Mouse (Mus musculus) brain, adult 2 months (tissue): Measurements from ENCODE around the gene Atf5.
A peak's percentile ranks its signal among the peaks of the same experiment; 100 is the strongest.

Experiments
- DNase-seq: peaks from one replicate; pipeline ENCODE4 v3.0.0; 2011; ENCODE audit warnings: low read depth, low spot score

The Atf5 gene

DNA sequence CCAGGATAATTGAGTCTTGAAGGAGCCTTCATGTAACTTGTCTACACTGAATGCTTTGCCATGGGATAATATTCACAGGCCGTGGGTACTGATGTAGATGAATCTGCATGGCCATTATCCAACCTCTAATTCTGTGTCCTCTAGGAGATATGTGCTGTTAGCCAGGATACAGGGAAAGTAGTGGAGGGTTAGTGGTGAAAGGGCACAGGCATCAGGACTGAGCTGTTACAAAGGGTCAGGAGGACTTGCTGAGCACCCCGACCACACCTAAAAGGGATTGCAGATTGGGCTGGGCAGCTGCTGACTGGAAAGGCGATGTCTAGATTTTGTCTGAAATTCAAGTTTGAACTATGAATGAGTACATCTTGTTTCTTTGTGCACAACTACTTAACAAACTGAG is 4.1 kb upstream of the Atf5 start:
- DNase-seq = no peak

DNA sequence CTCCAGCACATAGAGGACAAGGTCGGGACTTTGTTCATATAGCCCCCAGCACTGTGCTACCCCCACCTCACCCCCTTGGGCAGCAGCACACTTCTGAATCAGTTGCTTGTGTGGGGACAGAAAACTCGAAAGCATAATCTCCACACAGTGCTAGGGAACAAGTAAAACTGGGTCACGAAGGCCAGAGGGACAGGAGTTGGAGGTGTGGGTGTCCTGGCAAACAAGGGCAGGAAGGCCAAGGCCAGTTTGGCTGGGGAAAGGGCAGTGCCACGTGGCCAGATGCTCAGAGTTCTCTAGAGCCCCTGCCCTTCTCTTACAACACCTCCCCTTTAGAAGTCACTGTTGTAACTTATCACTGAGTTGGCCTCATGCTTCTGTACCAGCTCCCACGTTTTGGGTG is 3.4 kb upstream of the Atf5 start:
- DNase-seq = peak; percentile 9

DNA sequence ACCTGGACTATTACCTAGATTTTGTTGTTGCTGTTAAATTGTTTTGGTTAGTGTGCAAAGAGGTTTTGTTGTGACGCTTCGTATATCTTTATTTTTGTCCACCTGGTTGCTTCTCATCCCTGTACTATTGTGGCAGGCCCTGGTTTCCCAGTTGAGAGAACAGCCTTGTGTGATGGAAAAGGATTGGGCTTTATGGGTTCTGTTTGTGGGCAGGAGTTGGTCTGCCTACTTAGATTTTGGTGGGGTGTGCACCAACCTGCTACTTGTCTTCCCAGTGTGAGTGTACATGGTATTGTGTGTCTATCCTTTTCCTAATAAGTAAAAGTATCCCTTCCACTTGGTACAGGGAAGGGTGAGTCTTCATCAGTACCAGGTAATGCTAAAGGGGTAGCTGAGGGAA is 2.9 kb upstream of the Atf5 start:
- DNase-seq = no peak

DNA sequence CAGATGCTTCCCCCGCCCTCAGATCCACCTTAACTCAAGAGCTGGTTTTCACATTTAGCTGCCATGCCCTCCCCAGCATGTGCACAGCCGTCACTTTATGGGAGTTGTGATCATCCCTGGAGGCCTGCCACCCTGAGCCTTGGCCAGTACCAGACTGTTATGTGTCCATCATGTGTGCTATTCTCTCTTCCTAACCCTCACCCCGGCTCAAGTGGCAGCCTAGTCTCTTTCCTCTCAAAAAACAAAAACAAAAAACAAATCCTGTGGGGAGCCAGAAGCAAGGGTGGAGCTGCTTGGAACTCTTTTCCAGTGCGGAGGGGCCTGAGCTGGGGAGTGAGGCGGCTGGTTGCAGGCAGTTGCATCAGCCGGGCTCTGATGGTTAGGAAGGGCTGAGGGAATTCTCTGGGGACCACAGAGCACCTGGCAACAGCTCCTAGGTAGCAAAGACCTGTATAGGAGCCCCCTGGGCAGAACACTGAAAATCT is 2.3 kb upstream of the Atf5 start:
- peak; percentile 64 for DNase-seq

DNA sequence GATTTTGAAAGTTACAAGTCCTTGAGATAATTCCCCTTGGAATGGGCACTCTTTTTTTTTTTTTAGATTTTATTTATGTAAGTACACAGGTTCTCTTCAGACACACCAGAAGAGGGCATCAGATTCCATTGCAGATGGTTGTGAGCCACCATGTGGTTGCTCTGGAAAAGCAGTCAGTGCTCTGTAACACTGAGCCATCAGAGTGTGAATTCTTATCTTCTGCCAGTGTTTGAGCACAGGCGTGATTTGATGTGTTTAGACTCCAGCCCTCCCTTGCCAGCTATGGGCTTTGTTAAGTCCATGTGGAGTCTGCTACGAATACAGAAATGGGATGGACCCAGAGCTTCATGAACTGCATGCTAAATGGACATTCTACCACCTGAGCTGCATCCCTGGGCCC is 1.7 kb upstream of the Atf5 start:
- peak; percentile 77 for DNase-seq

DNA sequence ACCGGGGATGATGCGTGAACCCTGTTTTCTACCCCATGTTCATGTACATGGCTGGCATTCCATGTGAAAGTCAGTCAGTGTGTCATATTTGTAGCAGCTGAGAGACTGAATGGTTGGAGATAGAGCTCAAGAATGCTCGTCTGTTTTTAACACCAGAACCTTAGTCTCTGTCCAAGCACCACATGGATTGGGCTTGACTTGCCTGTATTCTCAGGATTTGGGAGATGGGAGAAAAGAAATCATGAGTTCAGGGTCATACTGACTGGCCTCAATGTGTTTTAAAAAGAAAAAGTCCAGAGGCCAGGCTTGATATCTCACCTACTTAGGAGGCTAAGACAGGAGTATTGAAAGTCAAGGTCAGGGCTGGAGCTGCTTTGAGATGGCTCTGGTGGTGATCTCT is 983 bp upstream of the Atf5 start:
- no peak for DNase-seq

DNA sequence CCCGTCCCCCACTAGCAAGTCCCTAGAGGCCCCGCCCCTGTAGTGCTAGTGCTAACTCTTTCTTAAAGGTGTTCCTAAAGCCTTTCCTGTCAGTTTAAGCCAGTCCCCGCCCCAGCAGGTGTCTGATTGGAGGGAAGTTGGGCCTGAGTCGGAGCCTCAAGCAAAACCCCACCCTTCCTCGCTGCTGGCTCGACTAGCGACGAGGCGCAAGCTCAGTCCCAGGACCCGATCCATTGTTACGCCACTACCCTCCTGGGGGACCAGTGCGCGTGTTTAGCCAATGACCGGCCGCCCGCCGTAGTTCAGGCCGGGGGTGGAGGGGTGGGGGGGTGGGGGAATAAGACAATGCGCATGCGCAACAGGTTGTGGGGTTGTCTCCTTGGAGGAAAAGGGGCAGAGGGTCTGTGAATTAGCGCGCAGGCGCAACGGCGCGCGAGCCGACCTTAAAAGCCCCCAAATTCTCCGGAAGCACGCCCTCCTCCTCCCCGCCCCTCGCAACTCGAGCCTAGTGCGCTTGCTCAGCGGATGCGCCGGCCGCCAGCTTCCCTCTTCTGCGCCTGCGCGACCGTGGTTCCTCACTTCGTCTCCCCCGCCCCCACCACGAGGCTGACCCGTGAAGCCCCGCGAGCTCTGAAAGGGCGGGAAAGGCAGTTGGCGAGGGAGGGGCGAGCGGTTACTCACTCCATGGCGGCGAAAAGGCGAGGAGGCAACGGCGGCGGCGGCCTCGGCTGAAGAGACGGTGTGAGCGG is 563 bp downstream of the Atf5 start, which contains the start of the genes Nup62 and Il4i1:
Nup62 (plus strand) TSS at position 368 of the 749 bp plus-strand sequence.
Il4i1 (plus strand) TSS at position 667 of the 749 bp plus-strand sequence.
- DNase-seq = peak; percentile 99

DNA sequence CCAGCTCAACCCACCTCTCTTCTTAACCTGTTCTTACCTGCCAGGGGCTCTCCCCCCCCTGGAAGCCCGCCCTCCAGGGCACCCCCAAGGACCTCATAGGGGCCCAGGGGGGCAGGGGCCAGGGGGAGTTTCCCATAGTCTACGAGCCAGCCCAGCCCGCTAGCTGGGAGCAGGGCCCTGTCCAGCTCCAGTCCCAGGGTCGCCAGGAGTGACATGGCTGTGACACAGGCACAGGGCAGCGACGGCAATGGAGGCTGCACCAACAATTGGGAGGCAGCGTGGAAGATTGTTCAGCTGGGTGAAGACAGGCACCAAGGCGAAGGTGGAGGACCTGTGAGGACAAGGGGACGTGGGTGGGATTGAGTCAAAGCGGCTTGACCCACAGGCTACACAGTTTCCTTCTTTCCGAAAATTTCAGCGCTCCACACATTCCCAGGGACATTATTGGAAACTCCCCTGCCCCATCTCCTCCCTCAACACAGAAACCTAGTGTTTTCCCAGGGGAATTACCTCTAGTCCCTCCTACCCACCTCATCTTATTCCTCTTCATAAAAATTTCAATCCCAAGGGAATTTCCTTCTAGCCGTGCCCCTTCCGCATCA is 1.4 kb downstream of the Atf5 start:
- no peak for DNase-seq

DNA sequence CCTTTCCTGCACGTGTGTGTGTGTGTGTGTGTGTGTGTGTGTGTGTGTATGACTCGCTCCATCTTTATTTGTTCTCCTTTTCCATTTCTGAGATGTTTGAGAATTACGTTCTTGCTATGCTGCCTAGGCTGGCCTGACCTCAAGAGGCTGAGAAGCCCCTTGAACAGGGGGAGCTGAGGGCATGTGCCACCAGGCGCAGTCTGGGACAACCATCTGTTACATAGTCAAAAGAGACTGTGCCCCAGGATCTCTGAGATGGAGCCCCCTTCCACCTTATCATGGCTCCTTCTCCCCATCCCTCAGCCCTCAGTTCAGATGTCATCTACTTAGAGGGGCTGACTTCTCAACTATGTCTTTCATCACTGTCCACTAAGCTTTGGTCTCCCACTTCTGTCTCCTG is 2.0 kb downstream of the Atf5 start:
- DNase-seq = no peak

DNA sequence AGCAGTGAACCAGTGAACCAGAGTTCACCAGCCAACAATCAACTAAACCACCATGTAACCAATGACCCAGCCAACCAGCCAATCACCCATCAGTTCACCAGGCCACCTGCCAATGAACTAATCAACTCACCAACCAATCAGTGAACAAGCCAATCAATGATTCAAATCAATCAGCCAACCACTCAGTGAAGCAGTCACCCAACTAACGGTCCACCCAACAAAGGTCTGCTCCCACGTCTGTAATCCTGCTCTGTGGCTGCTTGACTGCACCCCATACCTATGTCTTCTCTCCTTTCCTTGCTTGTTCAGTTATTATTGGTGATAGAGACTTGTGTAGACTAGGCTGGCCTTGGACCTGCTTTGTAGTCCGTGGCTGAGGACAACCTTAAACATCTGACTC is 2.5 kb downstream of the Atf5 start:
- no peak for DNase-seq

DNA sequence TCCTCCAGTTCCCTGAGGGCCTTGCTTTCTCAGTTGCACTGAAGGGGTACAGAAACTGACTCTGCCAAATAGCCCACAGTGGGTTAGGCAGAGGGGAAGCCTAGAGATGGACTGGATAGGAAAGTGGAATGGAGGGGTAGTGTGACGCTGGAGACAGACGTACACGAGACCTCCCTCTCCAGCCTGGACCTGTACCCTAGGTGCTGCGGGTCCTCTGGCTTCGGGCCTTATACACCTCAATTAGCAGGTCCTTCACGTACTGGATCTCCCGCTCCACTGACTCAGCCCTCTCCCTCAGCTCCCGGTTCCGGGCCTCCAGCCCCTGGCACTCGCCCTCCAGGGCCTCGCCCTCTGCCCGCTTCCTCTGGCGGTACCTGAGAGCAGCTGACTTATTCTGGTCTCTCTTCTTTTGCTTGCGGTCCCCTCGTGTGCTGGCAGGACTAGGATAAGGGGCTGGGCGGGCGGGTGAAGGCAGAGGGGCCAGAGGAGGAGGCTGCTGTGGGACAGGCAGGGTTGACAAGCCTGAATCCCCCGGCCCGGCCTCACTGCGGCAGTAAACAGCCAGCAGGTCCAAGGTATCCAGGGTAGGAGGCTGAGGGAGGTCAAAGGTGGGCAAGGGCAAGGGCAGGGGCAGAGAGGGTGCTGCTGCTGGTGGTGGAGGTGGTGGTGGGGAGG is 3.7 kb downstream of the Atf5 start:
- DNase-seq = no peak

DNA sequence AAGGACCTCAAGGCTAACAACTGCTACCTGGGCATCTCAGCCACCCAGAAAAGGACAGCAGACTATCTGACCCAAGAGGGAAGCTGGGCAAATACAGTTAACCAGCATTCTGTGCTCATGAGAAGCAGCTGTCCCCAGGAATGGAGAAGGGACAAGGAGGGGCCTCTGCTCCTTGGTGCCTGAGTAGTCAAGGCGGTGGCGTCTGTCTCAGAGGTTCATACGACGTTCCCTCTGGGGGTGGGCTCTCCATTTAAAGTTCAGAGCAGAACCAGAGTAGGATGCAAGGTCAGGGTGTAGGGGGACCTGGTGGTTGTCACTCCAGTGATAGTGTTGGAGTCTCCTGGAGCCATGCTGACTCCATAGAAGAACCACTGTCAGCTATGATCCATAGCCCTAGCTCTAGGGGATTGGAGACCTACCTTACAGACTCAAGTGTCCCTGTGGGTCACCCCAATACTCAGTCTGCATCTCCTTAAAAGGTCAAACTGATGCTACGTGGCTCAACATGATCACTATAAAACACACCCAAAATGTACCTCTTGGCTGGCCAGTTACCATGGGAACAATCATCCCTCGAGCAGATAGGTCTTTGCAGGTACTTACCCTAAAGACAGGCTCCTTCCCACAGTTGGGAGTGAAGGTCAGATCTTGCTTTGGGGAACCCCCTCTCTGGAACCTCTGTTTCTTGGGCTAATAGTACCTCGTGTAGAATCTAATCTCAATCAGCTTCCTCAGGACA is 5.5 kb downstream of the Atf5 start:
- no peak for DNase-seq

DNA sequence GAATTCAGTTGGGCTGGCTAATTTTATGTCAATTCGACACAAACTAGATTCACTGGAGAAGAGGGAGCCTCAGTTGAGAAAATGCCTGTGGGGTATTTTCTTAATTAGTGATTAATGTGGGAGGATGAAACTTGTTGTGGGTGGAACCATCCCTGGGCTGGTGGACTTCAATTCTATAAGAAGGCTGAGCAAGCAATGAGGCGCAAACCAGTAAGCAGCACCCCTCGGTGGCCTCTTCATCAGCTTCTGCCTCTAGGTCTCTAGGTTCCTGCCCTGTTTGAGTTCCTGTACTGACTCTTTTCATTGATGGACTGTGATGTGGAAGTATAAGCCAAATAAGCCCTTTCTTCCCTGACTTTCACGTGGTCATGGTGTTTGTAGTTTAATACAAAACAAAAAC is 6.1 kb downstream of the Atf5 start:
- no peak for DNase-seq

DNA sequence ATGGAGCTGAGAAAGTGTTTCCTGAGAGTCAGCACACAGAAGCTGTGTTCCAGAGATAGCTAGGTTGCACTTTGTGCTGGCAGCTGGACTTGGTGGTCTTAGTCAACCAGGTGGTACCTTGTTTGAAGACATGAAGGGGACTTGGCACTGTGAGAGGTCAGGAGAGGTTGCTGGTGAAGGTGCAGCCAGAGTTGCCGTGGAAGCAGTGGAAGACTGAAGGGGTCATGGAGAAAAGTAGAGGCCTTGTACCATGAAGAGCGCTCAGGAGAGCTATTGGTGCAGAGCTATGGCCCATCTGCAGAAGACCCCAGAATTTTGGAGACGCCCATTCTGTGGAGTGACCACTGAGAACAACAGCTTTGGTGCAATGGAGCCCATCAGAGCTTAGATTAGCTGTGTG is 7.0 kb downstream of the Atf5 start:
- no peak for DNase-seq

DNA sequence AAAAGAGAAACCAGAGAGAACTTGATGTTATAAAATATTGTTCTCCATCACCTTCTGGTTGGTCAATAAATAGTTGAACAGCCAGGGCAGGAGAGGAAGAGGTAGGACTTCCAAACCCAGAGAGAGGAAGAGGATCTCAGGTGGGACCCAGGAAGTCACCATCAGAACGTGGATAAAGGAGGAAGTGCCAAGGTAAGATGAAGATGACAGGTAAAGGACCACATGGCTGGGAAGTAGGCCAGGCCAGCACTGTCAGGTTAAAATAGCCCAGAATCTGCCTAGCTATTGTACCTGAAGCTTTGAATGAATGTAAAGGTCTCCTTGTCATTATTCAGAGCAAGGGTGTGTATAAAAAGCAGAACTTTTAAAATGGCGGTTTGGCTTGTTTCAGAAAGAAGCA is 7.5 kb downstream of the Atf5 start:
- DNase-seq = no peak

DNA sequence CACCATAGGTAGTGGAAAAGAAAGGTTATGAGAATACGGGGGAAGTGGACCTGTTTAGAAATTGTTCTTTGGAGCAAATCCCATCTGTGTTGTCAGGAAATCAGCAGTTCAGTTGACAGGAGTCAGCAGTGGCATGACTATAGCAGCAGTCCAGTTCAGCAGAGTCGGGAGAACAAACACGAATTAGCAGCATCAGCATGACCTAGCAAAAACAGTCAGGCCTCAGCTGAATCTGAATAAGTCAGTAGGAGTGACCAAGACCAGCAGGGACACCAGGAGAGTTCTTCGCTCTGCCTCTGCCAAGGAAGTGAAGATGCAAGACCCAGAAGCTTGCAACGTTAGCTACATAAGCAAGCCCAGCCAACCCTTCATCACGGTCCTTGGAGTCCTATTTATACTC is 23.7 kb downstream of the Atf5 start:
- no peak for DNase-seq

DNA sequence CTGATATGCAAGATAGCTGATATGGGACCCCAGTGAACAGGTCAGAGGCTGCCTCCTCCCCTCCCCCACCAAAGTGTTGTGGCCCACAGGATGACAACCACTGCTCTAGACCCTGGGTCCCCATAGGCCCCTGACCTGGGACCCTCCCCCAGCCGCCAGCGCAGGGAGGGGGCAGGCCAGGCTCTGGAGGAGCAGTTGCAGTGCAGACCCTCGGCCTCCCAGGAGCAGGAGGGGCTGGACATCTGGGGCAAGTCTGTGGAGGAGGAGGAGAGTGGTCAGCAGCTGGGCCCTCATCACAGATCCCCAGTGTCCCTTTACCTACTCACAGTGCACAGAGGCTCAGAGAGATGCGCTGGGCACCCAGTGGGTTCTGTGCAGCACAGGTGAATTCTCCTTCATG is 26.4 kb downstream of the Atf5 start:
- no peak for DNase-seq

DNA sequence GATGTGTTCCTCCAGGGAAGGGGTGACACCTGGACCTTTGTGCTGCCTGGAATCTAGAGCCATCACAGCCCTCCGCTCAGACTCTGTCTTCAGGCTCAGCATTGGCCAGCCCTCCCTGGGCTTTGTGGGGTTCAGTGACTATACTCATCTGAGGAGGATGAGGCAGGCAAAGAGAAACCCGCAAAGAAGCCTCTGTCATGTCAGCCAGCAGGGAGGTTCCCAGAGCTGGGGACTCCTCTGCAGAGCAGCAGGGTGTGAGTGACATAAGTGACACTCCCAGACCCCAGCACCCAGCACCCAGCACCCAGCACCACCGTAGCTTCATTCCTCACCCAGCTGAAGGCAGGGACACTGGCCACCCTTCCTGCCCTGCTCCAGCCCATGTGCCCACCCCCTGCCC is 26.9 kb downstream of the Atf5 start:
- no peak for DNase-seq

DNA sequence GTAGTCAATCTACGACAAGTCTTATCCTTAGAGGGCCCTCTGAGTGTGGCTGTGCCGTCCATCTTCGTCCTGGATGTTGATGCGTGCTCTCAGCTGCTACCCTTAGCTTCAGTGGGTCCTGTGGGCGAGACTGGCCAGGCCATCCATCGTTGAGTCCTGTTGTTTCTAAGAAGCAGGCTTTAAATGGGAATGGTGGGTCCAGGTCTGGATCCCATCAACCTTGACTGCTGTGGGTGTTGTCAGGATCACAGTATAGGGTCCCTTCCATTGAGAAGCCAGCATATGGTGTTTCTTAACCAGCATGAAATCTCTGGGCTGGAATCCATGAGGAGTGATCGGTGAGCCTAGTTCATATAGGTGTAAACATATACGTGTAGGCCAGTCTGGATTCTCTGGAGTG is 36.4 kb downstream of the Atf5 start:
- DNase-seq = no peak

DNA sequence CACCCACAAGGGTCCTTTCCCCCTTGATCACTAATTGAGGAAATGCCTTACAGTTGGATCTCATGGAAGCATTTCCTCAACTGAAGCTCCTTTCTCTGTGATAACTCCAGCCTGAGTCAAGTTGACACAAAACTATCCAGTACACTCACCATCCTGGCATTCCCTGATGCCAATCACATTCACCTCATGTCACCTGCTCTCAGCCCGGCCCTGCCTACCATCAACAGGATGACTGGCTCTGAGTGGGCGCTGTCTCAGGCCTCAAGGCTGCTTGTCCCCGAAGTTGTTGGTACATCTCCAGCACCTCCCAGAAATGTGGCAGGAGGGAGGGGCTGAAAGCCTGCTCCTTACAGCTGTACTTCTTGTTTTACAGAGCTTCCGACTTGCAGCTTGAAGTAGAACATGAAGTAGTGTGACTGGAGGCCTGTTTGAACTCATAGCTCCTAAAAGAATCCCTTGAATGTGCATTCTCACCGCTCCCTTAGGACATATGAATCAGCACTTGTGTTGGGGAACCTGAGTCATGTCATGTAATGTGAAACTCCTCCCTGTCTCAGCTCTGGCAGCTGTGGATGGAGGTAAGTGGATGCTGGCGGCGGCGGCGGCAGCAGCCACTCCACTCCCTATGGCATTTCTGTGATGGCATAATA is 39.5 kb downstream of the Atf5 start:
- peak; percentile 36 for DNase-seq

DNA sequence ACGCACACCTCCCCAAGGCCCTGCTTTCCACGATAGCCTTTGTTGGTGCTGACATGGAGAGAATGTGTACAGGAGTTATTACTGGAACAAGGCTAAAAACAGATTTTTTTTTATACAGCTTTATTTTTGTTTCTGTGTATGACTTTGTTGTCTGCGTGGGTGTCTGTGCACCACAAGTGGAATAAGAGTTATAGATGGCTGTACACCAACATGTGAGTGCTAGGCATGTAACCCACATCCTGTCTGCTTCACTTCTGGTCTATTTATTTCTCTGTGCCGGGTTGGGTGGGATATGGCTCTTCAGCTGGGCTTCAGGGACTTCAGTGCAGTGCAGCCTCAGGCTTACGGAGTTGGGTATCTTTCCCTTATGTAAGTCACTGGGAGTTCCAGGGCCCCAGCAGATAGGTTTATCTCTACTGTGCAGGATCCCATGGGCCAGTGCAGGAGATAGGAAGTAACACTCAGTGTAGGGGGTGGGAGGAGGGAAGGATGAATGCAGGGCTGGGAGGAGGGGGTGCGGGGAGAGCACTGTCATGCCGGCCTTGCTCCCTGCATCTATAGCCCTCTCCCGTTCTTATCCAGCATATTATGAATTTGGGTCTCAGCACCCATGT is 43.8 kb downstream of the Atf5 start:
- DNase-seq = peak; percentile 35
